In genomic region chr11:86683395-86684125, GRCm38 (mm10) we compare ENCODE assay signal across 8 mouse cellular contexts. TPM values are rescaled to one million over a fixed set of nuclear protein-coding genes. Genes with fewer than 3 reads are reported as not detected.
A peak's percentile ranks its signal among the peaks of the same experiment; 100 is the strongest.
DNase-seq lines count a peak whose midpoint lies in the region; ATAC-seq and TF ChIP-seq lines count a peak whose summit lies in the region.

Gene Vmp1 (minus strand): TSS chr11:86683836.
Gene Ptrh2 (plus strand): TSS chr11:86683985.

- peak within 1 kb of the TSS; percentile 82 for H3K4me2 ChIP-seq in forebrain, embryonic 12.5 days
- peak within 1 kb of the TSS; percentile 91 for H3K4me2 ChIP-seq in heart, postnatal 0 days (ENCODE audit: low read depth, low read length)
- peak within 1 kb of the TSS; percentile 83 for H3K4me2 ChIP-seq in liver, embryonic 16.5 days (ENCODE audit: low read depth, low read length)
- H3K4me2 ChIP-seq in neural tube, embryonic 13.5 days = peak within 1 kb of the TSS; percentile 91

- no peaks in the 10 kb centered on the region for H3K27me3 ChIP-seq in E14TG2a.4 (ENCODE audit: insufficient read depth, low read length)
- H3K27me3 ChIP-seq in forebrain, embryonic 12.5 days = no peaks in the 10 kb centered on the region
- no peaks in the 10 kb centered on the region for H3K27me3 ChIP-seq in heart, postnatal 0 days (ENCODE audit: control insufficient read depth, insufficient read depth, low read length)
- H3K27me3 ChIP-seq in liver, embryonic 16.5 days (ENCODE audit: control insufficient read depth, insufficient read depth, low read depth, low read length) = no peaks in the 10 kb centered on the region
- H3K27me3 ChIP-seq in neural tube, embryonic 13.5 days = no peaks in the 10 kb centered on the region
- H3K27me3 ChIP-seq in testis, adult 2 months (ENCODE audit: control insufficient read depth, insufficient read depth, low read length) = no peaks in the 10 kb centered on the region

- peak; percentile 95 for ATAC-seq in forebrain, embryonic 12.5 days (ENCODE audit: low FRiP score)
- peak; percentile 95 for ATAC-seq in heart, postnatal 0 days (ENCODE audit: insufficient read depth, low read depth)
- ATAC-seq in liver, embryonic 16.5 days (ENCODE audit: low read depth) = peak; percentile 93
- ATAC-seq in neural tube, embryonic 13.5 days (ENCODE audit: low read depth) = peak; percentile 97

- peak; percentile 97 for DNase-seq in c-Kit-positive CD71-positive TER-119-positive erythroid progenitor cells, embryonic 14.5 days (ENCODE audit: low spot score)
- peak; percentile 97 for DNase-seq in heart, postnatal 0 days (ENCODE audit: low spot score)
- peak; percentile 96 to 97 for DNase-seq in kidney, postnatal 4 days

- under 1% methylated on average over 50 of the region's 56 CpGs for WGBS in forebrain, embryonic 12.5 days
- under 1% methylated on average over 56 of the region's 56 CpGs for WGBS in heart, postnatal 0 days
- WGBS in liver, embryonic 16.5 days (ENCODE audit: insufficient replicate concordance) = under 1% methylated on average over 56 of the region's 56 CpGs
- under 1% methylated on average over 56 of the region's 56 CpGs for WGBS in neural tube, embryonic 13.5 days

- H3K27ac ChIP-seq in forebrain, embryonic 12.5 days = peak within 1 kb of the TSS; percentile 92
- peak within 1 kb of the TSS; percentile 90 for H3K27ac ChIP-seq in heart, postnatal 0 days (ENCODE audit: low read depth)
- peak within 1 kb of the TSS; percentile 96 for H3K27ac ChIP-seq in liver, embryonic 16.5 days (ENCODE audit: low read length)
- peak within 1 kb of the TSS; percentile 92 for H3K27ac ChIP-seq in neural tube, embryonic 13.5 days (replicated peaks)
- H3K27ac ChIP-seq in testis, adult 2 months (ENCODE audit: control insufficient read depth, insufficient read depth, low read depth, low read length) = peak within 1 kb of the TSS; percentile 88

- H3K4me3 ChIP-seq in E14TG2a.4 (replicated peaks; ENCODE audit: low read length) = peak within 1 kb of the TSS; percentile 98
- peak within 1 kb of the TSS; percentile 83 for H3K4me3 ChIP-seq in forebrain, embryonic 12.5 days (replicated peaks)
- H3K4me3 ChIP-seq in heart, postnatal 0 days (ENCODE audit: low read depth, low read length) = peak within 1 kb of the TSS; percentile 68
- peak within 1 kb of the TSS; percentile 96 for H3K4me3 ChIP-seq in liver, embryonic 16.5 days (ENCODE audit: low read depth, low read length)
- H3K4me3 ChIP-seq in neural tube, embryonic 13.5 days = peak within 1 kb of the TSS; percentile 89
- peak within 1 kb of the TSS; percentile 96 for H3K4me3 ChIP-seq in testis, adult 2 months (ENCODE audit: control insufficient read depth, low read depth, low read length)

- H3K36me3 ChIP-seq in E14TG2a.4 (ENCODE audit: insufficient read depth, low read length) = peaks cover 35% of the 10 kb centered on the region
- H3K36me3 ChIP-seq in forebrain, embryonic 12.5 days (replicated peaks) = peaks cover 10% of the 10 kb centered on the region
- no peaks in the 10 kb centered on the region; the same call in 1 of the 2 replicates for H3K36me3 ChIP-seq in heart, postnatal 0 days (replicated peaks; ENCODE audit: control insufficient read depth, insufficient read depth, low read length)
- H3K36me3 ChIP-seq in liver, embryonic 16.5 days (ENCODE audit: control insufficient read depth, insufficient read depth) = peaks cover 8% of the 10 kb centered on the region
- peaks cover 3% of the 10 kb centered on the region; the same call in 1 of the 2 replicates for H3K36me3 ChIP-seq in neural tube, embryonic 13.5 days
- H3K36me3 ChIP-seq in testis, adult 2 months (ENCODE audit: control insufficient read depth, insufficient read depth, low read length) = no peaks in the 10 kb centered on the region

- peak within 1 kb of the TSS; percentile 90 for H3K9ac ChIP-seq in forebrain, embryonic 12.5 days
- peak within 1 kb of the TSS; percentile 78 for H3K9ac ChIP-seq in heart, postnatal 0 days (replicated peaks; ENCODE audit: low read depth, low read length)
- H3K9ac ChIP-seq in liver, embryonic 16.5 days (ENCODE audit: low read depth, low read length) = peak within 1 kb of the TSS; percentile 87
- H3K9ac ChIP-seq in neural tube, embryonic 13.5 days = peak within 1 kb of the TSS; percentile 93

- no peaks in the 10 kb centered on the region for H3K9me3 ChIP-seq in E14TG2a.4 (ENCODE audit: low read length)
- no peaks in the 10 kb centered on the region for H3K9me3 ChIP-seq in forebrain, embryonic 12.5 days
- H3K9me3 ChIP-seq in heart, postnatal 0 days (replicated peaks; ENCODE audit: control insufficient read depth, low read length) = no peaks in the 10 kb centered on the region
- no peaks in the 10 kb centered on the region for H3K9me3 ChIP-seq in liver, embryonic 16.5 days (replicated peaks; ENCODE audit: control insufficient read depth, low read length)
- H3K9me3 ChIP-seq in neural tube, embryonic 13.5 days = no peaks in the 10 kb centered on the region

- H3K4me1 ChIP-seq in E14TG2a.4 (replicated peaks; ENCODE audit: low read depth, low read length) = peaks cover 38% of the 10 kb centered on the region
- peaks cover 29% of the 10 kb centered on the region for H3K4me1 ChIP-seq in forebrain, embryonic 12.5 days
- peaks cover 22% of the 10 kb centered on the region for H3K4me1 ChIP-seq in heart, postnatal 0 days (ENCODE audit: control insufficient read depth, insufficient read depth)
- H3K4me1 ChIP-seq in liver, embryonic 16.5 days (ENCODE audit: control insufficient read depth, low read depth, low read length) = peaks cover 37% of the 10 kb centered on the region
- H3K4me1 ChIP-seq in neural tube, embryonic 13.5 days (replicated peaks) = peaks cover 51% of the 10 kb centered on the region
- peaks cover 3% of the 10 kb centered on the region; the same call in 1 of the 2 replicates for H3K4me1 ChIP-seq in testis, adult 2 months (ENCODE audit: control insufficient read depth, insufficient read depth, low read length)

- peak; percentile 56; the same call in 1 of the 2 replicates for TF ChIP-seq POLR2A in testis, adult 2 months (IDR thresholded peaks at IDR 0.05; ENCODE audit: control insufficient read depth, low read depth, low read length)

- no peak for TF ChIP-seq CTCF in E14TG2a.4 (conservative IDR thresholded peaks at IDR 0.05; ENCODE audit: low read length)
- TF ChIP-seq CTCF in heart, postnatal 0 days (IDR thresholded peaks at IDR 0.05; ENCODE audit: low read depth) = no peak
- TF ChIP-seq CTCF in testis, adult 2 months (IDR thresholded peaks at IDR 0.05; ENCODE audit: control insufficient read depth, insufficient read depth, insufficient replicate concordance, low read depth, low read length) = no peak

- TF ChIP-seq EP300 in heart, postnatal 0 days (IDR thresholded peaks at IDR 0.05; ENCODE audit: low read depth) = peak; percentile 94

RNA-seq across cellular contexts. Expression of gene Vmp1, which starts in this region (rescaled TPM):
- polyA plus RNA-seq in forebrain, embryonic 12.5 days (2016; fragmentation: Nextera tagmentation; extraction: Ambion mirVana) = 83.1 and 86.8 TPM in 2 replicates
- 48.9 and 51.7 TPM in 2 replicates for total RNA-seq in heart, postnatal 0 days (2014; rRNA removed; ENCODE audit: low replicate concordance)
- 72.1 and 77.9 TPM in 2 replicates for polyA plus RNA-seq in heart, postnatal 0 days (2015; fragmentation: Nextera tagmentation; extraction: Ambion mirVana)
- 77.5 and 87.3 TPM in 2 replicates for polyA plus RNA-seq in liver, embryonic 16.5 days (2015; fragmentation: Nextera tagmentation; extraction: Ambion mirVana)
- polyA plus RNA-seq in neural tube, embryonic 13.5 days (2015; fragmentation: Nextera tagmentation; extraction: Ambion mirVana) = 108 and 121 TPM in 2 replicates
- polyA plus RNA-seq in testis, adult 2 months (2012; rRNA removed) = 19.0 and 19.2 TPM in 2 replicates

RNA-seq across cellular contexts. Expression of gene Ptrh2, which starts in this region (rescaled TPM):
- polyA plus RNA-seq in forebrain, embryonic 12.5 days (2016; fragmentation: Nextera tagmentation; extraction: Ambion mirVana) = 40.5 and 40.9 TPM in 2 replicates
- total RNA-seq in heart, postnatal 0 days (2014; rRNA removed; ENCODE audit: low replicate concordance) = 6.5 and 7.1 TPM in 2 replicates
- 14.0 and 14.6 TPM in 2 replicates for polyA plus RNA-seq in heart, postnatal 0 days (2015; fragmentation: Nextera tagmentation; extraction: Ambion mirVana)
- 13.3 and 13.7 TPM in 2 replicates for polyA plus RNA-seq in liver, embryonic 16.5 days (2015; fragmentation: Nextera tagmentation; extraction: Ambion mirVana)
- 28.8 and 30.2 TPM in 2 replicates for polyA plus RNA-seq in neural tube, embryonic 13.5 days (2015; fragmentation: Nextera tagmentation; extraction: Ambion mirVana)
- 3.1 and 3.4 TPM in 2 replicates for polyA plus RNA-seq in testis, adult 2 months (2012; rRNA removed)

Comparison
In these comparisons a context has a peak if more than half of its experiments do, and no peak if none do; other contexts are left out.
1. Peak in every context shown above with its lines: DNase-seq, ATAC-seq, H3K4me3 ChIP-seq and H3K27ac ChIP-seq.